Mouse (Mus musculus) stomach, postnatal 0 days (tissue): ENCODE data around the gene Chrm2.

Source experiments
- CTCF ChIP-seq: IDR thresholded peaks from 2 replicates; pipeline ENCODE4 v1.5.1; 2016; ENCODE audit warnings: antibody characterized with exemption, low read depth, mild to moderate bottlenecking, moderate library complexity
- EP300 ChIP-seq: optimal IDR thresholded peaks from 2 replicates; pipeline ENCODE3; 2016; ENCODE audit warnings: antibody characterized with exemption

DNA sequence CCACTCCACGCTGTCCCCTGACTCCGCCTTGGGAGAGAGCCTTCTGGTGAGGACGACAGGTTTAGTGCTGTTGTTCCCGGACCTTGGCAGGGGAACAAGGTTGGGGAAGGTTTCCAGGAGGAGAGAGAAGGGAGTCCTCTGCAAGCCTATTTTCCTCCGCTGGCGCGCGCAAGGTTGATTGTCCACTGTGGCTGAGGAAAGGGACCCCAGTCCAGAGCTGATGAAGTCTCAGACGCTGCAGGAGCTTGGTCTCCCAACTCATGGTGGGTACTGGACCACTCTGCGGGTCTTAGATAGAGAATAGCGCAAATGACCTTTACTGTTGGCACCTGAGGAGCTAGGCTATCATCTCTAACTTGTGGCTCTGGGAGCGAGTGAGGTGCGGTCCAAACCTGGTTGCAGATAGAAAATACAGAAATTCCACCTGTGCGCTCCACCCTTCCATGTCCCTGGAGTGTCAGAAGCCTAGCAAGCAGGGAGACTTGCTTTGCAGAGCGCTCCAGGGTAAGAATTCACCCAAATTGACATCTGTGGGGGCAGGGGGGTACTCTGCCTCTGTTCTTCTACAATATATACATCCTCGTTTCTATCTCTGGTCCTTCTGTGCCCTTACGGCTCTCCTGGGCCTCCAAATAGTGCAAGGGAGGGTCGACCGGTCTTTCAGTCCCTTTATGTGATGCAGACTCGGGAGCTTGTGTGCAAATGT, 1.5 kb downstream of the Chrm2 start:
- no peak for TF ChIP-seq CTCF
- TF ChIP-seq EP300 = no peak
